In the genomic region with DNA sequence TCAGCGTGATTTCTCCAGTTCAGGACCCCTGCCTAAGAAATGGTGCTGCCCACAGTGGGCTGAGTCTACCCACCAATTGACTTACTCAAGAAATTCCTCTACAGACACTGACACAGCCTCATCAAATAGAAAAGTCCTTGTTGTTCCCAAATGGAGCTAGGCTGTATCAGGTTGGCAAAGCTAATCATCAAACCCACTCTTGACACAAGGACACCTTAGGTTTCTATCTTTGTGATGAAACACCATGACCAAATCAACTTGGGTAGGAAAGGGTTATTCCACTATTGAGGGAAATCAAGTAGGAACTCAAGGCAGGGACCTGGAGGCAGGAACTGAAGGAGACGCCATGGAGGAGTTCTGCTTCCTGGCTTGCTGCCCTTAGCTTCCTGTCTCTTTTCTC, we compare ENCODE assay signal across 41 mouse cellular contexts. TPM values are rescaled to one million over a fixed set of nuclear protein-coding genes. Genes with fewer than 3 reads are reported as not detected.
"Had no signal": no experiment of that assay in that cellular context is flagged by ENCODE, and none has a peak within 500 bp of the region (broad histone marks: within the 10 kb centered on the region; RNA-seq: fewer than 3 reads in every experiment).

A gene (plus strand): TSS at position 301 of the 400 bp plus-strand sequence.

- H3K27ac ChIP-seq: heart, adult 2 months; heart, embryonic 13.5 days; heart, embryonic 15.5 days; hindbrain, embryonic 13.5 days; hindbrain, embryonic 15.5 days; hindbrain, postnatal 0 days; kidney, embryonic 15.5 days; kidney, postnatal 0 days; limb, embryonic 13.5 days; limb, embryonic 15.5 days; liver, embryonic 12.5 days; liver, embryonic 14.5 days had no signal

- H3K36me3 ChIP-seq: heart, embryonic 13.5 days; heart, embryonic 15.5 days; hindbrain, embryonic 13.5 days; hindbrain, embryonic 15.5 days; kidney, embryonic 15.5 days; limb, embryonic 13.5 days; limb, embryonic 15.5 days; liver, embryonic 12.5 days had no signal

- H3K4me3 ChIP-seq: heart, adult 2 months; heart, embryonic 13.5 days; heart, embryonic 15.5 days; hindbrain, embryonic 13.5 days; hindbrain, embryonic 15.5 days; kidney, embryonic 15.5 days; limb, embryonic 13.5 days; limb, embryonic 15.5 days; liver, embryonic 12.5 days had no signal

- DNase-seq: gastrocnemius, postnatal 14 days; gastrocnemius, postnatal 36 days; heart, adult 11 months; heart, adult 2 months; heart, postnatal 14 days; heart, postnatal 36 days; kidney, adult 11 months; kidney, adult 2 months; kidney, adult 9 months; kidney, postnatal 14 days; kidney, postnatal 36 days; layer of hippocampus, adult 9-11 months; layer of hippocampus, postnatal 36 days had no signal

RNA-seq across cellular contexts. Expression of the gene that starts here (rescaled TPM):
- total RNA-seq: gastrocnemius, adult 18-20 months; gastrocnemius, adult 8-10 months; gastrocnemius, postnatal 14 days; gastrocnemius, postnatal 36 days; heart, adult 2 months; heart, postnatal 14 days; heart, postnatal 36 days; hematopoietic stem cell, adult 5-6 weeks; layer of hippocampus, adult 18-20 months; layer of hippocampus, adult 8-10 months; layer of hippocampus, postnatal 14 days; layer of hippocampus, postnatal 36 days; left cerebral cortex, adult 18-20 months; left cerebral cortex, adult 8-10 months; left cerebral cortex, postnatal 14 days; left cerebral cortex, postnatal 36 days; liver, adult 2 months had no signal
- polyA plus RNA-seq: heart, adult 2 months; heart, embryonic 13.5 days; heart, embryonic 15.5 days; heart, postnatal 0 days; hindbrain, embryonic 11.5 days; hindbrain, embryonic 15.5 days; hindbrain, postnatal 0 days; intestine, embryonic 14.5 days; intestine, embryonic 16.5 days; kidney, embryonic 15.5 days; large intestine, adult 2 months; limb, embryonic 11.5 days; limb, embryonic 13.5 days; limb, embryonic 15.5 days; liver, adult 2 months; liver, embryonic 12.5 days; liver, embryonic 14.5 days had no signal
